Mouse (Mus musculus) megakaryocyte-erythroid progenitor cell, adult 5 weeks (primary cell): Measurements from ENCODE around the gene Gm21987. TPM values are rescaled to one million over a fixed set of nuclear protein-coding genes. Genes with fewer than 3 reads are reported as not detected.

ENCODE experiments used
- polyA plus RNA-seq: library from polyadenylated mRNA; stranded (reverse); fragments of >175 nt; gene quantifications from 2 replicates; pipeline ENCODE4 v1.2.3, GENCODE M21; 2012

The Gm21987 gene
- polyA plus RNA-seq = 505 and 528 TPM in 2 replicates

DNA sequence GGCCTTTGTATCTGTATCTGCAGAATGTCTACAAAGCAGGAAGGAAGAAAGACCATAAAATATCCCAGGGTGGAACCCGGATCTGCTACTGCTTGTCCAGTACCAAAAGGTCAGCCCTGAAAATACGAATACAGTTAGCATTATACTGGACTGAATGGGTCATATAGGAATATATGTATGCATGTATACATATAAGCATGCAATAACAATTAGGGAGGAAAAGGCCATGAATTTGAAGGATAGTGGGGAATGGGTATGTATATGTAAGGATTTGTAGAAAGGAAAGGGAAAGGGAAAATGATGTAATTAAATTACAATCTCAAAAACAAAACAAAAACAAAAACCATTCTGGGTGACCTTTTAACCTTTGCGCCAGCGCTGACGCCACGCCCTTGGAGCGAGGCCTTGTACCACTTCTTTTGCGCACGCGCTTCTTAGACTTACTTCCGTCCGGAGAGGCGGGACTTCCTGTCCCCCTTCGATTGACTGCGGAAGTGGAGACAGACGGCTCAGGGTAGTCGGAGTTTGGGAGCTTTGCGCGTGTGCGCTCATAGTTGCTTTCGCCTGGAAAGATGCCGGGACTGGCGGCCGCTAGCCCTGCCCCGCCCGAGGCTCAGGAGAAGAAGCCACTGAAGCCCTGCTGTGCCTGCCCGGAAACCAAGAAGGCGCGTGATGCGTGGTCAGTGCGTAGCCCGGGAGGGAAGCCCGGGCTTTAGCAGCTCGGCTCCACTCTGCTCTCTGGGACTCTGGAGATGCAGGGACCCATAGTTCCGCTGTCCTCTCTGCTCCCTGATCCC lies at the start of gene Gm21987, which contains the start of gene Cox17:
Gm21987 (plus strand) TSS at position 512 of the 797 bp plus-strand sequence.
Cox17 (plus strand) TSS at position 463 of the 797 bp plus-strand sequence.

DNA sequence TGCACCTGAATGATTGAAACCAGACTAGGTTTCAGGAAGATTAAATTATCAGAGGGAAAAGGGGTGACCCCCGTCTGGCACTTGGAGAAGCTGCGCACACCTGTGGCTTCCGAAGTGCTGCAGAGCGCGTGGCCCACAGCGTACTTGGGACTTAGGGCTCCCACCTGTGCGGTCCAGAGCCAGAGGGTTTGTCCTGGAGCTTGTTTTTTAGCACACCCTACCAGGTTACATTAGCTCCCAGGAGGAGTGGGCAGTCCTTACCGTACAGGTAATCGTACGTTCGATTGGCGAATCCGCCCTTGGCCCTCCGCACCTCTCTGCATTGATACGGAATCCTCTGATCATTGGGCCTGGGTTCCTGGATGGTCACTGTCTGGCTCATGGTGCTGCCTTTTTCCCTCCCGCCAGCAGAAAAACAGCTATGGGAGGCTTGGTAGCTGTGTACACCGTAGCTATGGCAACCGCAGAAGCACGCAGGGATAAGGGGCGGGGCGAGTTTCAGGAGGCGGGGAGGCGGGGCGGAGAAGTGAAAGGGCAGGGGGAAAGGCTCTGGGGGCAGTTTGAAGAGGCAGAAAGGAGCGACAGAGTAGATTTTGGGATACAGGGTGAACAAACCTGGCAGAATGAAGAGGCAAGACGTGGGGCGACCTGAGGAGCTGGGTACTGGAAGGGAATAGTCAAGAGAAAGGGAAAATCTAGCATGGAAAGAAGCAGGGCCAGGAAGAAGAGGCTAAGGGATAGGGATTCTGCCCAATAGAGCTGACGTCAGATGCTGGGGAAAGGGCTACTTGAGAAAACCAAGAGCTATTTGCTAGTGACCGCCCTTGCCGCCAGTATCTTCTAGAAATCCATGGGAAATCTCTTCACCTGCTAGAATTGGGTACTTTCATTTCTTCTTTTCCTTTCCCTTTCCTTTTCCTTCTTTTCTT lies 5.2 kb upstream of the Gm21987 start, which contains the start of gene Maats1:
Maats1 (minus strand) TSS at position 748 of the 929 bp plus-strand sequence.

DNA sequence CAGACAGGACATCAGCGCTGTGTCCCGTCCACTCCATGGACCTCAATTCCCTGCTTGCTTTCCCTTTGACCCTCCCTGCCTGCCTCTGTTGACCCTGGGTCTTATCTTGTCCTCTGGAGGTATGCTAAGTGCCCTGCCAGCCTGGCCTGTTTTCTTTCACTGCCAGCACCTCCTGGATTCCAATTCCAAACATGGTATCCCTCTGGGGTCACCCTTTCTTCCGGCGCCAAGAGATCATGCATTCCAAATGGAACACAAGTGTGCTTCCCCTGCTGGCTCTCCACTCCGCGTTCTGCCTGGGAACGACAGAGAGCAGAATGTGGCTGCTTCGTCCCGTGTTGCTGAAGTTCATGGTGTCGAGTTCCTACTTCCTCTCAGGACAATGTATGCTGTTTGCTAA lies 15.1 kb downstream of the Gm21987 start, which contains the start of gene Popdc2:
Popdc2 (plus strand) TSS at position 277 of the 400 bp plus-strand sequence.

Other genes starting within 250 kb of the Gm21987 start
- gene Nr1i2, start 52.2 kb upstream of the Gm21987 start, polyA plus RNA-seq = not detected in 2 replicates
- gene Maats1, start 4.9 kb upstream of the Gm21987 start, polyA plus RNA-seq = 0.09 TPM in 1 of 2 replicates, not detected in the other
- 81.9 and 143 TPM in 2 replicates for gene Cox17, start within 50 bp of the Gm21987 start, polyA plus RNA-seq
- gene Popdc2, start 15.2 kb downstream of the Gm21987 start, polyA plus RNA-seq = 0.60 and 1.5 TPM in 2 replicates
- gene Pla1a, start 86.1 kb downstream of the Gm21987 start, polyA plus RNA-seq = not detected in 2 replicates
- gene Adprh, start 105.7 kb downstream of the Gm21987 start, polyA plus RNA-seq = 168 and 179 TPM in 2 replicates
- 0.09 and 0.50 TPM in 2 replicates for gene Cd80, start 108.5 kb downstream of the Gm21987 start, polyA plus RNA-seq
- 19.6 and 24.6 TPM in 2 replicates for gene Timmdc1, start 175.6 kb downstream of the Gm21987 start, polyA plus RNA-seq
- 8.7 and 9.7 TPM in 2 replicates for gene Poglut1, start 203.2 kb downstream of the Gm21987 start, polyA plus RNA-seq
- gene Tmem39a, start 211.7 kb downstream of the Gm21987 start, polyA plus RNA-seq = 29.0 and 33.1 TPM in 2 replicates